Mouse (Mus musculus): ENCODE results near the gene B3galt4.

GRCm38 (mm10) chr17:33911052-33911812 lies 40.1 kb downstream of the B3galt4 start:
- TF ChIP-seq POLR2A (IDR thresholded peaks at IDR 0.05; ENCODE audit: borderline replicate concordance, insufficient read depth, low read length) (no peak), CTCF (IDR thresholded peaks at IDR 0.05; ENCODE audit: borderline replicate concordance, insufficient read depth, low read depth, low read length) (no peak)
